Mouse (Mus musculus) hindbrain, embryonic 12.5 days (tissue): ENCODE data around the gene Adgrl3. TPM values are rescaled to one million over a fixed set of nuclear protein-coding genes. Genes with fewer than 3 reads are reported as not detected.

ENCODE experiments used
- ATAC-seq: fragments of 200-750 bp; cut with Nextera tagmentation; 2 replicates; pipeline ENCODE4 v1.8.0; 2017; ENCODE audit warnings: moderate TSS enrichment; ENCODE audit not compliant: low FRiP score
- H3K27ac ChIP-seq: fragments of 300-500 bp; sonication (generic); 2 replicates; pipeline ENCODE4 v1.5.1; 2016; ENCODE audit warnings: mild to moderate bottlenecking
- H3K27me3 ChIP-seq: fragments of 300-500 bp; sonication (generic); 2 replicates; pipeline ENCODE4 v1.6.1; 2016; ENCODE audit warnings: mild to moderate bottlenecking
- H3K36me3 ChIP-seq: fragments of 300-500 bp; sonication (generic); 2 replicates; pipeline ENCODE4 v1.6.1; 2016; ENCODE audit warnings: mild to moderate bottlenecking
- H3K4me1 ChIP-seq: fragments of 300-500 bp; sonication (generic); 2 replicates; pipeline ENCODE4 v1.6.1; 2016
- H3K4me2 ChIP-seq: fragments of 300-500 bp; sonication (generic); replicated peaks from 2 replicates; pipeline ENCODE4 v1.6.1; 2016; ENCODE audit warnings: mild to moderate bottlenecking
- H3K4me3 ChIP-seq: fragments of 300-500 bp; sonication (generic); 2 replicates; pipeline ENCODE4 v1.5.1; 2016; ENCODE audit warnings: mild to moderate bottlenecking
- H3K9ac ChIP-seq: fragments of 300-500 bp; sonication (generic); 2 replicates; pipeline ENCODE4 v1.6.1; 2016; ENCODE audit warnings: mild to moderate bottlenecking, moderate library complexity
- H3K9me3 ChIP-seq: fragments of 300-500 bp; sonication (generic); replicated peaks from 2 replicates; pipeline ENCODE4 v1.6.1; 2016; ENCODE audit warnings: mild to moderate bottlenecking
- WGBS: fragments of 180-500 bp; shearing (Covaris S2); methylation state at CpG from one replicate; pipeline ENCODE4 v1.1.7; 2016; 5-methylcytosine and 5-hydroxymethylcytosine counted together
- polyA plus RNA-seq: library from polyadenylated mRNA; unstranded; fragments of >200 nt; fragmentation: Nextera tagmentation; extraction: Ambion mirVana; gene quantifications from 2 replicates; pipeline ENCODE4 v1.2.1, GENCODE M21; 2016

Gene Adgrl3
- polyA plus RNA-seq, 1 experiment from 2014 or later = 54.9 TPM

- H3K9me3 ChIP-seq = no peaks in the 10 kb centered on the region
- H3K27ac ChIP-seq = no peak overlapping the region
- WGBS = 53% methylated on average over 9 of the region's 9 CpGs
- H3K36me3 ChIP-seq = no peaks in the 10 kb centered on the region
- no peaks in the 10 kb centered on the region for H3K27me3 ChIP-seq
- H3K4me3 ChIP-seq = no peak overlapping the region
- no peak overlapping the region for H3K9ac ChIP-seq
- peaks cover 12% of the 10 kb centered on the region; the same call in 1 of the 2 replicates for H3K4me1 ChIP-seq
- peak; percentile 45; the same call in 1 of the 2 replicates for ATAC-seq
- no peak overlapping the region for H3K4me2 ChIP-seq
Observed at GRCm38 (mm10) chr5:81345436-81346131, 325.6 kb downstream of the Adgrl3 start.

GRCm38 (mm10) chr5:81347571-81347970, 327.6 kb downstream of the Adgrl3 start:
- Histone ChIP-seq H3K4me3 (no peak overlapping the region), H3K27ac (no peak overlapping the region), H3K36me3 (no peaks in the 10 kb centered on the region), H3K4me2 (no peak overlapping the region), H3K27me3 (no peaks in the 10 kb centered on the region), H3K9ac (no peak overlapping the region), H3K9me3 (no peaks in the 10 kb centered on the region), H3K4me1 (peaks cover 12% of the 10 kb centered on the region; the same call in 1 of the 2 replicates)
- no peak for ATAC-seq
- 56% methylated on average over 4 of the region's 4 CpGs for WGBS

- Histone ChIP-seq H3K27ac (no peak overlapping the region), H3K9me3 (no peaks in the 10 kb centered on the region), H3K27me3 (no peaks in the 10 kb centered on the region), H3K4me3 (no peak overlapping the region), H3K36me3 (no peaks in the 10 kb centered on the region), H3K4me2 (no peak overlapping the region), H3K9ac (no peak overlapping the region), H3K4me1 (peaks cover 3% of the 10 kb centered on the region; the same call in 1 of the 2 replicates)
- ATAC-seq = peak; percentile 73; the same call in 1 of the 2 replicates
- 26% methylated on average over 2 of the region's 2 CpGs for WGBS
Observed at GRCm38 (mm10) chr5:81359560-81359959, 339.6 kb downstream of the Adgrl3 start.

- peaks cover 3% of the 10 kb centered on the region; the same call in 1 of the 2 replicates for H3K4me1 ChIP-seq
- no peak for ATAC-seq
- H3K27ac ChIP-seq = no peak overlapping the region
- 66% methylated on average over 8 of the region's 8 CpGs for WGBS
- no peaks in the 10 kb centered on the region for H3K36me3 ChIP-seq
- H3K4me2 ChIP-seq = no peak overlapping the region
- no peak overlapping the region for H3K4me3 ChIP-seq
- no peak overlapping the region for H3K9ac ChIP-seq
- no peaks in the 10 kb centered on the region for H3K27me3 ChIP-seq
- H3K9me3 ChIP-seq = no peaks in the 10 kb centered on the region
Observed at GRCm38 (mm10) chr5:81364198-81364643, 344.3 kb downstream of the Adgrl3 start.

- Histone ChIP-seq H3K27ac (no peak overlapping the region), H3K9me3 (no peaks in the 10 kb centered on the region), H3K4me3 (no peak overlapping the region), H3K36me3 (no peaks in the 10 kb centered on the region), H3K27me3 (no peaks in the 10 kb centered on the region), H3K4me1 (no peaks in the 10 kb centered on the region; the same call in 1 of the 2 replicates), H3K4me2 (no peak overlapping the region), H3K9ac (no peak overlapping the region)
- ATAC-seq = no peak
- WGBS = 36% methylated on average over 2 of the region's 2 CpGs
Observed at GRCm38 (mm10) chr5:81365250-81365649, 345.3 kb downstream of the Adgrl3 start.

- Histone ChIP-seq H3K9ac (no peak overlapping the region), H3K36me3 (no peaks in the 10 kb centered on the region), H3K4me2 (no peak overlapping the region), H3K27ac (no peak overlapping the region), H3K27me3 (no peaks in the 10 kb centered on the region), H3K4me3 (no peak overlapping the region), H3K4me1 (no peaks in the 10 kb centered on the region; the same call in 1 of the 2 replicates), H3K9me3 (no peaks in the 10 kb centered on the region)
- ATAC-seq = no peak
- whole genome bisulfite sequencing = 89% methylated on average over 10 of the region's 10 CpGs
Observed at GRCm38 (mm10) chr5:81370126-81370850, 350.4 kb downstream of the Adgrl3 start.

- 78% methylated on average over 7 of the region's 7 CpGs for WGBS
- Histone ChIP-seq H3K27ac (no peak overlapping the region), H3K9ac (no peak overlapping the region), H3K4me3 (no peak overlapping the region), H3K9me3 (no peaks in the 10 kb centered on the region), H3K36me3 (no peaks in the 10 kb centered on the region), H3K4me1 (no peaks in the 10 kb centered on the region), H3K4me2 (no peak overlapping the region), H3K27me3 (no peaks in the 10 kb centered on the region)
- ATAC-seq = no peak
Observed at GRCm38 (mm10) chr5:81375992-81376391, 356.1 kb downstream of the Adgrl3 start.

GRCm38 (mm10) chr5:81405582-81406143, 385.7 kb downstream of the Adgrl3 start:
- Histone ChIP-seq H3K36me3 (no peaks in the 10 kb centered on the region), H3K27ac (no peak overlapping the region), H3K9me3 (no peaks in the 10 kb centered on the region), H3K27me3 (no peaks in the 10 kb centered on the region), H3K4me2 (no peak overlapping the region), H3K4me1 (no peaks in the 10 kb centered on the region), H3K9ac (no peak overlapping the region), H3K4me3 (no peak overlapping the region)
- WGBS = 4% methylated on average over 1 of the region's 1 CpGs
- ATAC-seq = no peak

GRCm38 (mm10) chr5:81417326-81417725, 397.4 kb downstream of the Adgrl3 start:
- Histone ChIP-seq H3K27me3 (no peaks in the 10 kb centered on the region), H3K9me3 (no peaks in the 10 kb centered on the region), H3K4me2 (no peak overlapping the region), H3K9ac (no peak overlapping the region), H3K4me1 (no peaks in the 10 kb centered on the region), H3K36me3 (no peaks in the 10 kb centered on the region), H3K4me3 (no peak overlapping the region), H3K27ac (no peak overlapping the region)
- no peak for ATAC-seq
- 38% methylated on average over 3 of the region's 3 CpGs for WGBS

GRCm38 (mm10) chr5:81427393-81427792, 407.5 kb downstream of the Adgrl3 start:
- Histone ChIP-seq H3K4me2 (no peak overlapping the region), H3K9me3 (no peaks in the 10 kb centered on the region)
- 87% methylated on average over 5 of the region's 5 CpGs for WGBS

GRCm38 (mm10) chr5:81436375-81436774, 416.4 kb downstream of the Adgrl3 start:
- WGBS = 86% methylated on average over 3 of the region's 3 CpGs
- Histone ChIP-seq H3K27me3 (no peaks in the 10 kb centered on the region), H3K27ac (no peak overlapping the region), H3K4me2 (no peak overlapping the region), H3K36me3 (no peaks in the 10 kb centered on the region), H3K9me3 (no peaks in the 10 kb centered on the region; the same call in 1 of the 2 replicates), H3K9ac (no peak overlapping the region), H3K4me3 (no peak overlapping the region), H3K4me1 (no peaks in the 10 kb centered on the region)
- ATAC-seq = no peak

More at GRCm38 (mm10) chr5:81427393-81427792, 407.5 kb downstream of the Adgrl3 start:
- Histone ChIP-seq H3K4me1 (no peaks in the 10 kb centered on the region), H3K27ac (no peak overlapping the region), H3K27me3 (no peaks in the 10 kb centered on the region), H3K36me3 (no peaks in the 10 kb centered on the region), H3K4me3 (no peak overlapping the region), H3K9ac (no peak overlapping the region)
- ATAC-seq = no peak

- no peak overlapping the region for H3K9ac ChIP-seq
- no peaks in the 10 kb centered on the region for H3K27me3 ChIP-seq
- H3K27ac ChIP-seq = no peak overlapping the region
- WGBS = 46% methylated on average over 5 of the region's 5 CpGs
- H3K36me3 ChIP-seq = no peaks in the 10 kb centered on the region
- H3K4me3 ChIP-seq = no peak overlapping the region
- H3K4me1 ChIP-seq = no peaks in the 10 kb centered on the region
- H3K4me2 ChIP-seq = no peak overlapping the region
- no peak for ATAC-seq
- no peaks in the 10 kb centered on the region; the same call in 1 of the 2 replicates for H3K9me3 ChIP-seq
Observed at GRCm38 (mm10) chr5:81442150-81442549, 422.2 kb downstream of the Adgrl3 start.
